8 mouse cellular contexts compared by ENCODE assay signal in the genomic region with DNA sequence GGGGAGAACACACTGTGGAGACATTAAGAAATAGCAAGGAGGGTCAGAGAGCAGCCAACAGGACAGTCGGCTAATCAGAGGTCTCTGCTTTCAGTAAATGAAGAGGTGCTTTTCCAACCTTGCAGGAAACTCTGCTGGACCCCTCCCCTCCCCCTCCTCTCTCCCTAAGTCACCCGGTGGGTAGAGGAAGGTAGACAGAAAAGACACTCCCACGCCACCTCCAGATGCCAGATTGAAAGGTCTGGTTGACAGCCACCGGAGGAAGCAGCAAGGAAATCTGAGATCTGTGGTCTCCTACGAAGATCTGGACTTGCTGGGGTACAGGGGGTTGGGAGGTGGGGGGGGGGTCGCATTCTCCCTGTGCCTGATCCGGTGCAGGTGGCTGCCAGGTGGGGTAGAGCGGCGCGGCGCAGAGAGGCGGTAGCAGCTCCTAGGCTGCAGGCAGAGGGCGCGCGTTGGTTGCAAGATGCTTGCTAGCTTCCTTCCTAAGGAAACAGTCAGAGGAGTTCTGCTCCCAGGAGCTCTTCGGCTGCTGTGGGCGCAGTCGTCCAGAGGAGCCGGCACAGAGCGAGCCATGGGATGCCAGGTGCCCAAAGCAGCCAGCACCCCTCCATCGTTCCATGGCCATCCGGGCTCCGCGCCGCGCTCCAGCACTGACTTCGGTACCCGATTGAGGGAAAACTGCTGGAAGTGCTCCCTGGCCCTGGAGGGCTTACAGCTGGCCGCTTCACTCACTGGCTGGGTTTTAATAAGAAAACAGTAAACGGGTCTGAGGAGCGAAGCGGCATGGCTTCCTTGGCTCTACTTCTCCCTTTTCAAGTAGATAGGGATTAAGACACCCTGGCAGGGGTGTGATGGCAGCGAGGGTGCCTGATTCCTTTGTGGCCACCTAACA. TPM values are rescaled to one million over a fixed set of nuclear protein-coding genes. Genes with fewer than 3 reads are reported as not detected.
A peak's percentile ranks its signal among the peaks of the same experiment; 100 is the strongest.
DNase-seq lines count a peak whose midpoint lies in the region; ATAC-seq and TF ChIP-seq lines count a peak whose summit lies in the region.

No protein-coding gene starts in this region.

- peak overlapping the region; percentile 86 for H3K4me2 ChIP-seq in hindbrain, embryonic 15.5 days

- peak; percentile 86 for ATAC-seq in common myeloid progenitor, adult 5-6 weeks (replicated peaks; ENCODE audit: low read depth, poor library complexity, severe bottlenecking)
- peak; percentile 96 for ATAC-seq in hindbrain, embryonic 15.5 days (ENCODE audit: low FRiP score, low read depth)

- H3K27ac ChIP-seq in gastrocnemius, adult 2 months: peak overlapping the region; percentile 61
- H3K27ac ChIP-seq in hindbrain, embryonic 15.5 days (replicated peaks): peak overlapping the region; percentile 85

- peak overlapping the region; percentile 73 for H3K4me3 ChIP-seq in gastrocnemius, adult 2 months
- H3K4me3 ChIP-seq in hindbrain, embryonic 15.5 days: peak overlapping the region; percentile 65

- intact Hi-C loops in gastrocnemius, adult 2 months (cut with DNase I): no loop called here

- WGBS in hindbrain, embryonic 15.5 days: 2% methylated on average over 33 of the region's 33 CpGs

- no peaks in the 10 kb centered on the region for H3K36me3 ChIP-seq in hindbrain, embryonic 15.5 days

- peak; percentile 69 for DNase-seq in adrenal gland, postnatal 14 days
- DNase-seq in gastrocnemius, adult 2 months: peak; percentile 76
- peak; percentile 63 for DNase-seq in left cerebral cortex, adult 11 months (ENCODE audit: low spot score)
- peak; percentile 68 for DNase-seq in lung, postnatal 10 days
- DNase-seq in right cerebral cortex, adult 18-20 months: peak; percentile 89
- no peak for DNase-seq in spleen, postnatal 14 days (ENCODE audit: low spot score in 2 of 2)

- H3K27me3 ChIP-seq in hindbrain, embryonic 15.5 days: no peaks in the 10 kb centered on the region

- H3K9ac ChIP-seq in hindbrain, embryonic 15.5 days: peak overlapping the region; percentile 68

- peaks cover 6% of the 10 kb centered on the region; the same call in 1 of the 2 replicates for H3K4me1 ChIP-seq in hindbrain, embryonic 15.5 days (replicated peaks)

- TF ChIP-seq CTCF in gastrocnemius, adult 2 months (IDR thresholded peaks at IDR 0.05): peak; percentile 67

- H3K9me3 ChIP-seq in hindbrain, embryonic 15.5 days: no peaks in the 10 kb centered on the region

RNA-seq across cellular contexts. Expression of gene Epha3, which starts 7.1 kb away (rescaled TPM):
- total RNA-seq in adrenal gland, postnatal 14 days (2021): 2.9 TPM in 2 replicates
- not detected in 2 replicates for total RNA-seq in common myeloid progenitor, adult 5-6 weeks (2017)
- under 1 TPM; 0.15 to 0.36 TPM for total RNA-seq in gastrocnemius, adult 2 months (2021)
- 19.7 and 26.0 TPM in 2 replicates for polyA plus RNA-seq in hindbrain, embryonic 15.5 days (2015; fragmentation: Nextera tagmentation; extraction: Ambion mirVana)

Comparison
In these comparisons a context has a peak if more than half of its experiments do, and no peak if none do; other contexts are left out.
1. DNase-seq: peak in adrenal gland, postnatal 14 days (single experiment), gastrocnemius, adult 2 months (single experiment), left cerebral cortex, adult 11 months (single experiment), lung, postnatal 10 days (single experiment) and right cerebral cortex, adult 18-20 months (single experiment); none in spleen, postnatal 14 days (0 of 2).